Mouse (Mus musculus) embryonic facial prominence, embryonic 12.5 days (tissue): ENCODE data around the gene Kcnj1. TPM values are rescaled to one million over a fixed set of nuclear protein-coding genes. Genes with fewer than 3 reads are reported as not detected.

ENCODE experiments used
- ATAC-seq: fragments of 200-750 bp; cut with Nextera tagmentation; 2 replicates; pipeline ENCODE4 v1.8.0; 2017; ENCODE audit not compliant: insufficient number of reproducible peaks, insufficient read depth, low FRiP score, low TSS enrichment
- H3K27ac ChIP-seq: fragments of 300-500 bp; sonication (generic); 2 replicates; pipeline ENCODE4 v1.5.1; 2016; ENCODE audit warnings: mild to moderate bottlenecking
- H3K27me3 ChIP-seq: fragments of 300-500 bp; sonication (generic); 2 replicates; pipeline ENCODE4 v1.6.1; 2016; ENCODE audit warnings: mild to moderate bottlenecking, moderate library complexity
- H3K36me3 ChIP-seq: fragments of 300-500 bp; sonication (generic); 2 replicates; pipeline ENCODE4 v1.6.1; 2016; ENCODE audit warnings: mild to moderate bottlenecking
- H3K4me1 ChIP-seq: fragments of 300-500 bp; sonication (generic); 2 replicates; pipeline ENCODE4 v1.6.1; 2016
- H3K4me2 ChIP-seq: fragments of 300-500 bp; sonication (generic); replicated peaks from 2 replicates; pipeline ENCODE4 v1.6.1; 2016; ENCODE audit warnings: mild to moderate bottlenecking, moderate library complexity
- H3K4me3 ChIP-seq: fragments of 300-500 bp; sonication (generic); 2 replicates; pipeline ENCODE4 v1.5.1; 2016; ENCODE audit warnings: mild to moderate bottlenecking
- H3K9ac ChIP-seq: fragments of 300-500 bp; sonication (generic); 2 replicates; pipeline ENCODE4 v1.6.1; 2016; ENCODE audit warnings: mild to moderate bottlenecking, moderate library complexity
- H3K9me3 ChIP-seq: fragments of 300-500 bp; sonication (generic); 2 replicates; pipeline ENCODE4 v1.6.1; 2016; ENCODE audit warnings: mild to moderate bottlenecking, moderate library complexity
- WGBS: fragments of 180-500 bp; shearing (Covaris S2); methylation state at CpG from one replicate; pipeline ENCODE4 v1.1.7; 2016; 5-methylcytosine and 5-hydroxymethylcytosine counted together
- polyA plus RNA-seq: library from polyadenylated mRNA; unstranded; fragments of >200 nt; fragmentation: Nextera tagmentation; extraction: Ambion mirVana; gene quantifications from 2 replicates; pipeline ENCODE4 v1.2.1, GENCODE M21; 2016

Gene Kcnj1
- not detected in 2 replicates for polyA plus RNA-seq

GRCm38 (mm10) chr9:32372202-32372601 lies at the start of gene Kcnj1:
TSS of gene Kcnj1 (plus strand) at chr9:32372493.
- H3K9ac ChIP-seq = no peak within 1 kb of the TSS
- H3K27ac ChIP-seq = no peak within 1 kb of the TSS
- no peak within 1 kb of the TSS for H3K4me2 ChIP-seq
- no peak for ATAC-seq
- WGBS = 83% methylated on average over 6 of the region's 6 CpGs
- no peaks in the 10 kb centered on the region for H3K4me1 ChIP-seq
- H3K27me3 ChIP-seq = no peaks in the 10 kb centered on the region
- H3K4me3 ChIP-seq = no peak within 1 kb of the TSS
- no peaks in the 10 kb centered on the region for H3K36me3 ChIP-seq
- no peaks in the 10 kb centered on the region for H3K9me3 ChIP-seq

GRCm38 (mm10) chr9:32323610-32324009 lies 48.7 kb upstream of the Kcnj1 start:
- H3K9ac ChIP-seq = no peak overlapping the region
- H3K4me1 ChIP-seq = no peaks in the 10 kb centered on the region
- H3K9me3 ChIP-seq = no peaks in the 10 kb centered on the region
- no peak for ATAC-seq
- H3K36me3 ChIP-seq = no peaks in the 10 kb centered on the region
- H3K27ac ChIP-seq = no peak overlapping the region
- 61% methylated on average over 7 of the region's 7 CpGs for WGBS
- no peak overlapping the region for H3K4me2 ChIP-seq
- H3K4me3 ChIP-seq = no peak overlapping the region
- no peaks in the 10 kb centered on the region for H3K27me3 ChIP-seq

- ATAC-seq = no peak
- Histone ChIP-seq H3K36me3 (no peaks in the 10 kb centered on the region), H3K27ac (no peak overlapping the region), H3K4me1 (no peaks in the 10 kb centered on the region), H3K4me2 (no peak overlapping the region), H3K9me3 (no peaks in the 10 kb centered on the region), H3K27me3 (no peaks in the 10 kb centered on the region), H3K9ac (no peak overlapping the region), H3K4me3 (no peak overlapping the region)
- 85% methylated on average over 4 of the region's 4 CpGs for WGBS
Measured at GRCm38 (mm10) chr9:32328777-32329176, 43.5 kb upstream of the Kcnj1 start.

DNA sequence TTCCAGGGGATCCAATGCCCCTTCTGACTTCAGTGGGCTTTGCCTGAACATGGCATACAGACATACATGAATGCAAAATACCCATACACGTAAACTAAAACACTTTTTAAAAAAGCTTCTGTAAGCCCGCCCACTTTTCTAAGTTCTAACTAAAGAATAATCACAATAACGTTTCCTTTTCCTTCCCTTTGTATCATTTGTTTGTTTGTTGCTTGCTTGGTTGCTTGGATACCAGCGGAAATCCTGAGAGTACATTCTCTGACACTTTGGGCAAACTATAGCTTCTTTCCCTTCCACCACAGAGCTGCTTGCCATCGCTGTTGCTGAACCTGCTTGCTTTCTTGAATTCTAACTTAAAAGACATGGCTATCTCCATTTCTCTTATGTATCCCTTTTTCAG lies 41.1 kb upstream of the Kcnj1 start:
- no peak for ATAC-seq
- no peak overlapping the region for H3K9ac ChIP-seq
- H3K4me2 ChIP-seq = no peak overlapping the region
- H3K27me3 ChIP-seq = no peaks in the 10 kb centered on the region
- WGBS = 81% methylated on average over 5 of the region's 5 CpGs
- no peaks in the 10 kb centered on the region for H3K9me3 ChIP-seq
- no peak overlapping the region for H3K27ac ChIP-seq
- no peak overlapping the region for H3K4me3 ChIP-seq
- H3K36me3 ChIP-seq = no peaks in the 10 kb centered on the region
- no peaks in the 10 kb centered on the region for H3K4me1 ChIP-seq

GRCm38 (mm10) chr9:32335389-32336150 lies 36.7 kb upstream of the Kcnj1 start:
- no peaks in the 10 kb centered on the region for H3K4me1 ChIP-seq
- no peak for ATAC-seq
- no peak overlapping the region for H3K27ac ChIP-seq
- H3K9ac ChIP-seq = no peak overlapping the region
- no peaks in the 10 kb centered on the region for H3K36me3 ChIP-seq
- H3K9me3 ChIP-seq = no peaks in the 10 kb centered on the region
- H3K4me2 ChIP-seq = no peak overlapping the region
- H3K27me3 ChIP-seq = no peaks in the 10 kb centered on the region
- whole genome bisulfite sequencing = 64% methylated on average over 13 of the region's 13 CpGs
- H3K4me3 ChIP-seq = no peak overlapping the region

GRCm38 (mm10) chr9:32340831-32341230 lies 31.5 kb upstream of the Kcnj1 start:
- Histone ChIP-seq H3K4me3 (no peak overlapping the region), H3K36me3 (no peaks in the 10 kb centered on the region), H3K9me3 (no peaks in the 10 kb centered on the region), H3K4me2 (no peak overlapping the region), H3K9ac (no peak overlapping the region), H3K27me3 (peaks cover 49% of the 10 kb centered on the region), H3K27ac (no peak overlapping the region), H3K4me1 (peaks cover 14% of the 10 kb centered on the region; the same call in 1 of the 2 replicates)
- 53% methylated on average over 5 of the region's 5 CpGs for WGBS
- ATAC-seq = no peak

DNA sequence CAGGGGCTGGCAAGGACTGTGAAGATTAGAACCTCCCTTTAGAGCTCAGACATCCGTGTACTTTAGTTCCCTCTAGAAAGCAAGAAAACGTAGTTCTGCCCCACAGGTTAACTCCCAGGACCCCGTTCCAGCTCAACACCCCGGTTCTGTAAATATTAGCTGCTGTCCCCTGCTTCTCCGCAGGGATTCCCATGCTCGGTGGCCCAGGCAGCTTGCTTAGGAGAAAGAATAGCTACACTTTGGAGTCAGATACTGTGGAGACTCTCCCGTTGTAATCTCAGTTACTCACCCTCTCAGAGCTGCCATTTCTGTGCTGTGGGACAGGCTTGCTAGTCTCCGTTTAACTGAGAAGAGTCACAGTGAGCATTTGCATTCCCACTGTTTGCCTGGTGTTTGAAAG lies 29.4 kb upstream of the Kcnj1 start:
- Histone ChIP-seq H3K27ac (no peak overlapping the region), H3K4me2 (no peak overlapping the region), H3K4me1 (peaks cover 14% of the 10 kb centered on the region; the same call in 1 of the 2 replicates), H3K36me3 (no peaks in the 10 kb centered on the region), H3K9me3 (no peaks in the 10 kb centered on the region), H3K4me3 (no peak overlapping the region), H3K9ac (no peak overlapping the region), H3K27me3 (peaks cover 57% of the 10 kb centered on the region)
- WGBS = 18% methylated on average over 8 of the region's 8 CpGs
- ATAC-seq = no peak

- H3K4me3 ChIP-seq = peak within 1 kb of the TSS; percentile 31
- peak within 1 kb of the TSS; percentile 30 for H3K9ac ChIP-seq
- no peaks in the 10 kb centered on the region for H3K9me3 ChIP-seq
- peak within 1 kb of the TSS; percentile 55 for H3K4me2 ChIP-seq
- H3K36me3 ChIP-seq = no peaks in the 10 kb centered on the region
- H3K27me3 ChIP-seq = peaks cover 57% of the 10 kb centered on the region
- no peak for ATAC-seq
- 1% methylated on average over 20 of the region's 20 CpGs for WGBS
- no peak within 1 kb of the TSS for H3K27ac ChIP-seq
- peaks cover 14% of the 10 kb centered on the region; the same call in 1 of the 2 replicates for H3K4me1 ChIP-seq
Measured at GRCm38 (mm10) chr9:32344051-32344450, 28.2 kb upstream of the Kcnj1 start, which contains the start of gene Kcnj5. TSS of gene Kcnj5 (minus strand) at chr9:32344350.

DNA sequence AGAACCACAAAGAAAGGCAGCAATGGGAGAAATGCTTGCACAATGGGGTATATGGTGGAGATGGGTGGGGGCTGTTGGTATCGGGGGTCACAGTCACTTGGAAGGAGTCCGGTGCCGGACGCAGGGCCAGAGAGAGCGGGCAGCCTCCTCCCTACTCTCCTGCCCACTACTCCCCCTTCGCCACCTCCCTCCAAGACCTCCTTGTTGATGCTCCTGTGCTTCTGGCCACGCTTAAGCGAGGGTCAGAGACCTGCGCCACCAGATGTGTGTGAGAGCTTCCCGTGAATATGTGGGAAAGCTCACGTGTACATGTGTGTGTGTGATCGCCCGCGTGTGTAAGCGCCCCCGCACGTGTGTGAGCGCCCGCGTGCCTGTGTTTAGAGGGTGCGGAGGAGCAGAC lies 27.8 kb upstream of the Kcnj1 start:
- 1% methylated on average over 20 of the region's 21 CpGs for WGBS
- H3K27ac ChIP-seq = no peak overlapping the region
- peaks cover 14% of the 10 kb centered on the region; the same call in 1 of the 2 replicates for H3K4me1 ChIP-seq
- ATAC-seq = no peak
- H3K36me3 ChIP-seq = no peaks in the 10 kb centered on the region
- H3K27me3 ChIP-seq = peaks cover 57% of the 10 kb centered on the region
- H3K4me2 ChIP-seq = peak overlapping the region; percentile 55
- H3K9me3 ChIP-seq = no peaks in the 10 kb centered on the region
- H3K4me3 ChIP-seq = peak overlapping the region; percentile 31
- peak overlapping the region; percentile 30; the same call in 1 of the 2 replicates for H3K9ac ChIP-seq

DNA sequence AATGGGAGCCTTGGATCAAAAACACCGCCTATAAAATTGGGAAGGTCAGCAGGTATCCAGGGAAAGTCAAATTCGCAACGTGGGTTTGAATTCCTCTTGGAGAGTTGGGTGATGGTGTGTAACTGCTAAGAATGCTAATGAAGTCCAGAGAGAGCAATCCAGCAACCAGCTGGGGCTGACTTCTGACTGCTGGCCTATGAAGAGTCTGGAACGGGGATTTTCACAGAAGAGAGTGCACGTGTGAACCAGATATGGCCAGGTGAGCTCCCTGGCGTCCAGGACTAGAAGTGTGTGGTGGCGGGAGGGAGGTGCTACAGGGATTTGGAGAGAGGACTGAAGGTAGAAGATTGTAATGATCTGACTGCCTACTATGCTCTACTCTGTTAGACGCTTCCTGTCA lies 24.2 kb upstream of the Kcnj1 start:
- no peak for ATAC-seq
- H3K9me3 ChIP-seq = no peaks in the 10 kb centered on the region
- no peak overlapping the region for H3K4me2 ChIP-seq
- no peaks in the 10 kb centered on the region for H3K36me3 ChIP-seq
- H3K4me1 ChIP-seq = peaks cover 14% of the 10 kb centered on the region; the same call in 1 of the 2 replicates
- H3K27me3 ChIP-seq = peaks cover 36% of the 10 kb centered on the region
- no peak overlapping the region for H3K9ac ChIP-seq
- 58% methylated on average over 8 of the region's 8 CpGs for WGBS
- H3K4me3 ChIP-seq = no peak overlapping the region
- H3K27ac ChIP-seq = no peak overlapping the region

GRCm38 (mm10) chr9:32349344-32349743 lies 22.9 kb upstream of the Kcnj1 start:
- Histone ChIP-seq H3K9ac (no peak overlapping the region), H3K9me3 (no peaks in the 10 kb centered on the region), H3K27ac (no peak overlapping the region), H3K27me3 (peaks cover 23% of the 10 kb centered on the region), H3K36me3 (no peaks in the 10 kb centered on the region), H3K4me2 (no peak overlapping the region), H3K4me3 (no peak overlapping the region), H3K4me1 (peaks cover 6% of the 10 kb centered on the region; the same call in 1 of the 2 replicates)
- ATAC-seq = no peak
- WGBS = 85% methylated on average over 10 of the region's 10 CpGs

- Histone ChIP-seq H3K27me3 (peaks cover 13% of the 10 kb centered on the region), H3K9me3 (no peaks in the 10 kb centered on the region), H3K36me3 (no peaks in the 10 kb centered on the region), H3K4me2 (no peak overlapping the region), H3K4me1 (no peaks in the 10 kb centered on the region), H3K27ac (no peak overlapping the region), H3K4me3 (no peak overlapping the region), H3K9ac (no peak overlapping the region)
- 5% methylated on average over 6 of the region's 6 CpGs for WGBS
- no peak for ATAC-seq
Measured at GRCm38 (mm10) chr9:32350332-32350731, 22.0 kb upstream of the Kcnj1 start.
